Mouse (Mus musculus) Patski (cell line): ENCODE measurements at regions not wholly inside any gene's neighbourhood (a gene's known extent, or its start where the extent isn't known, plus 50 kb on each side); places are given as distances from the start of the nearest gene placed in this dataset.
A peak's percentile ranks its signal among the peaks of the same experiment; 100 is the strongest.

Experiments
- ATAC-seq: fragments of 100-300 bp; one replicate; pipeline ENCODE4 v1.8.0; 2021
- CTCF ChIA-PET: fragments of 350-600 bp; sonication (Branson Sonifier 250); formaldehyde crosslinking; loops from one replicate; lab custom pipeline; 2022; ENCODE audit warnings: inconsistent platforms; lab: Charles Lee
- POLR2A ChIA-PET: fragments of 350-600 bp; sonication (Branson Sonifier 250); formaldehyde crosslinking; loops from one replicate; lab custom pipeline; 2022; ENCODE audit warnings: antibody characterized with exemption, inconsistent platforms; lab: Charles Lee
- DNase-seq: peaks from one replicate; pipeline ENCODE4 v3.0.0-alpha.2; 2011; ENCODE audit warnings: low read depth, low spot score
- H3K27me3 ChIP-seq: fragments of 371-371 bp; one replicate; pipeline ENCODE4 v1.5.1; 2021
- CTCF ChIP-seq: fragments of 100-300 bp; IDR thresholded peaks from one replicate; pipeline ENCODE4 v1.5.1; 2021
- in situ Hi-C: fragments of 300-500 bp; cut with MboI; formaldehyde crosslinking; loops from 3 replicates; pipeline ENCODE4 v1.11.1; 2018; ENCODE audit warnings: low pct_unique_long_range_greater_than_20kb, mixed read lengths

- TF ChIP-seq CTCF, result no peak
- in situ Hi-C loops, result no loop called here
- CTCF ChIA-PET, result no interaction called here
- ATAC-seq (no peak), DNase-seq (no peak)
- POLR2A ChIA-PET, result no interaction called here
- H3K27me3 ChIP-seq, result peaks cover 23% of the 10 kb centered on the region
These were observed 533.1 kb downstream of the Shisa9 start for GRCm38 (mm10) chr16:12516834-12517685.

GRCm38 (mm10) chr16:12518264-12518663 lies 534.4 kb downstream of the Shisa9 start:
- in situ Hi-C loops, result no loop called here
- ChIA-PET POLR2A (no interaction called here), CTCF (no interaction called here)
- ATAC-seq, result no peak
- TF ChIP-seq CTCF, result no peak
- no peak for DNase-seq
- H3K27me3 ChIP-seq, result peaks cover 23% of the 10 kb centered on the region

- CTCF ChIA-PET, result no interaction called here
- TF ChIP-seq CTCF, result no peak
- POLR2A ChIA-PET, result interaction anchor here (0.7 kb wide), 1 partner anchor 108 kb away, joined by 3 read pairs; no protein-coding TSS in a partner anchor
- ATAC-seq (no peak), DNase-seq (no peak)
- H3K27me3 ChIP-seq, result peaks cover 25% of the 10 kb centered on the region
- in situ Hi-C loops, result no loop called here
These were observed 538.0 kb downstream of the Shisa9 start for GRCm38 (mm10) chr16:12521711-12522476.

- ATAC-seq (peak; percentile 91), DNase-seq (peak; percentile 82)
- ChIA-PET CTCF (no interaction called here), POLR2A (no interaction called here)
- H3K27me3 ChIP-seq, result no peaks in the 10 kb centered on the region
- no peak for TF ChIP-seq CTCF
- in situ Hi-C loops, result no loop called here
These were observed 561.0 kb upstream of the Ercc4 start for GRCm38 (mm10) chr16:12548462-12548861.

- POLR2A ChIA-PET, result no interaction called here
- DNase-seq, result no peak
- H3K27me3 ChIP-seq, result no peaks in the 10 kb centered on the region
- CTCF ChIA-PET, result interaction anchor here (0.7 to 1.4 kb wide), 3 partner anchors 9 to 362 kb away, joined by 3 to 6 read pairs (median 4); no protein-coding TSS in a partner anchor
- no peak for ATAC-seq
- TF ChIP-seq CTCF, result peak; percentile 60
- in situ Hi-C loops, result no loop called here
These were observed 520.6 kb upstream of the Ercc4 start for GRCm38 (mm10) chr16:12588889-12589288.

- CTCF ChIA-PET, result no interaction called here
- TF ChIP-seq CTCF, result no peak
- DNase-seq, result no peak
- ATAC-seq, result no peak
- POLR2A ChIA-PET, result no interaction called here
- H3K27me3 ChIP-seq, result no peaks in the 10 kb centered on the region
- in situ Hi-C loops, result no loop called here
These were observed 501.2 kb upstream of the Ercc4 start for GRCm38 (mm10) chr16:12608259-12608658.

GRCm38 (mm10) chr16:12611106-12611505 lies 498.4 kb upstream of the Ercc4 start:
- CTCF ChIA-PET, result no interaction called here
- no peak for TF ChIP-seq CTCF
- H3K27me3 ChIP-seq, result no peaks in the 10 kb centered on the region
- ATAC-seq (no peak), DNase-seq (no peak)
- POLR2A ChIA-PET, result no interaction called here
- in situ Hi-C loops, result no loop called here

- ChIA-PET CTCF (no interaction called here), POLR2A (no interaction called here)
- in situ Hi-C loops, result no loop called here
- DNase-seq (no peak), ATAC-seq (no peak)
- no peak for TF ChIP-seq CTCF
- no peaks in the 10 kb centered on the region for H3K27me3 ChIP-seq
These were observed 491.7 kb upstream of the Ercc4 start for GRCm38 (mm10) chr16:12617781-12618180.

GRCm38 (mm10) chr16:12632533-12632932 lies 477.0 kb upstream of the Ercc4 start:
- in situ Hi-C loops, result no loop called here
- H3K27me3 ChIP-seq, result no peaks in the 10 kb centered on the region
- DNase-seq (no peak), ATAC-seq (no peak)
- POLR2A ChIA-PET, result no interaction called here
- CTCF ChIA-PET, result no interaction called here
- TF ChIP-seq CTCF, result no peak

GRCm38 (mm10) chr16:12638971-12639640 lies 470.4 kb upstream of the Ercc4 start:
- ChIA-PET CTCF (no interaction called here), POLR2A (no interaction called here)
- ATAC-seq (no peak), DNase-seq (no peak)
- in situ Hi-C loops, result no loop called here
- H3K27me3 ChIP-seq, result no peaks in the 10 kb centered on the region
- TF ChIP-seq CTCF, result no peak
